21 mouse cellular contexts compared by ENCODE assay signal in genomic region chr3:38707891-38708290, GRCm38 (mm10).
A peak's percentile ranks its signal among the peaks of the same experiment; 100 is the strongest.
DNase-seq lines count a peak whose midpoint lies in the region; TF ChIP-seq lines count a peak whose summit lies in the region.
"Had no signal": no experiment of that assay in that cellular context is flagged by ENCODE, and none has a peak within 500 bp of the region (broad histone marks: within the 10 kb centered on the region; RNA-seq: fewer than 3 reads in every experiment).

No protein-coding gene starts in this region.

- peak; percentile 35 to 55 for DNase-seq in frontal cortex, postnatal 36 days (ENCODE audit: low spot score in 2 of 2)
- DNase-seq in frontal cortex, postnatal 25 days (ENCODE audit: low spot score in 2 of 2): no peak
- DNase-seq in layer of hippocampus, adult 2 months (ENCODE audit: low spot score in 2 of 2): peak; percentile 25 to 32
- no peak for DNase-seq in layer of hippocampus, adult 9-10 months (ENCODE audit: low spot score)
- peak; percentile 31 to 56 for DNase-seq in right cerebral cortex, adult 2 months (ENCODE audit: low spot score in 2 of 2)
- no peak for DNase-seq in right cerebral cortex, postnatal 10 days (ENCODE audit: low spot score in 2 of 2)
- no peak for DNase-seq in adrenal gland, adult (ENCODE audit: inconsistent age in 2 of 2, low spot score in 1 of 2)
- DNase-seq: adrenal gland, postnatal 36 days; cerebellum, adult 11 months; cerebellum, adult 9-11 months; gastrocnemius, adult 2 months; kidney, adult 8-10 months; kidney, postnatal 36 days; thymus, postnatal 14 days had no signal

- no peak overlapping the region for H3K4me3 ChIP-seq in layer of hippocampus, adult 2 months
- H3K4me3 ChIP-seq: embryonic facial prominence, embryonic 15.5 days; gastrocnemius, adult 2 months; heart, embryonic 10.5 days; hindbrain, embryonic 15.5 days; midbrain, embryonic 15.5 days; myocyte; neural tube, embryonic 13.5 days had no signal

- TF ChIP-seq CTCF in layer of hippocampus, adult 2 months (conservative IDR thresholded peaks at IDR 0.05): no peak

- no peak overlapping the region for H3K27ac ChIP-seq in layer of hippocampus, adult 2 months
- H3K27ac ChIP-seq: embryonic facial prominence, embryonic 15.5 days; gastrocnemius, adult 2 months; heart, embryonic 10.5 days; hindbrain, embryonic 15.5 days; macrophage; midbrain, embryonic 15.5 days; neural tube, embryonic 13.5 days had no signal

Comparison
In these comparisons a context has a peak if more than half of its experiments do, and no peak if none do; other contexts are left out.
1. DNase-seq: peak in frontal cortex, postnatal 36 days (2 of 2), layer of hippocampus, adult 2 months (2 of 2) and right cerebral cortex, adult 2 months (2 of 2); none in frontal cortex, postnatal 25 days (0 of 2), layer of hippocampus, adult 9-10 months (single experiment), right cerebral cortex, postnatal 10 days (0 of 2) and adrenal gland, adult (0 of 2).